Mouse (Mus musculus) right cerebral cortex, postnatal 14 days (tissue): ENCODE results near the gene Ror1.

Experiments used
- DNase-seq: peaks from one replicate; pipeline ENCODE4 v3.0.0; 2022

The Ror1 gene

GRCm38 (mm10) chr4:100166871-100167270, 71.3 kb downstream of the Ror1 start:
- no peak for DNase-seq

- no peak for DNase-seq
These were observed 74.1 kb downstream of the Ror1 start for GRCm38 (mm10) chr4:100169683-100170082.

GRCm38 (mm10) chr4:100170161-100170650, 74.6 kb downstream of the Ror1 start:
- no peak for DNase-seq

GRCm38 (mm10) chr4:100170743-100171142, 75.2 kb downstream of the Ror1 start:
- DNase-seq = no peak

- DNase-seq = no peak
These were observed 75.9 kb downstream of the Ror1 start for GRCm38 (mm10) chr4:100171483-100171898.

GRCm38 (mm10) chr4:100175594-100175993, 80.0 kb downstream of the Ror1 start:
- no peak for DNase-seq

GRCm38 (mm10) chr4:100178316-100178715, 82.7 kb downstream of the Ror1 start:
- DNase-seq = no peak

- DNase-seq = no peak
These were observed 86.1 kb downstream of the Ror1 start for GRCm38 (mm10) chr4:100181676-100182075.

- DNase-seq = no peak
These were observed 91.2 kb downstream of the Ror1 start for GRCm38 (mm10) chr4:100186781-100187180.

GRCm38 (mm10) chr4:100187563-100188200, 92.1 kb downstream of the Ror1 start:
- DNase-seq = no peak

- DNase-seq = no peak
These were observed 92.7 kb downstream of the Ror1 start for GRCm38 (mm10) chr4:100188201-100188699.

GRCm38 (mm10) chr4:100191483-100191882, 95.9 kb downstream of the Ror1 start:
- DNase-seq = no peak

- no peak for DNase-seq
These were observed 98.5 kb downstream of the Ror1 start for GRCm38 (mm10) chr4:100194136-100194535.

- no peak for DNase-seq
These were observed 100.7 kb downstream of the Ror1 start for GRCm38 (mm10) chr4:100196255-100196793.

GRCm38 (mm10) chr4:100198275-100198674, 102.7 kb downstream of the Ror1 start:
- no peak for DNase-seq

- DNase-seq = no peak
These were observed 105.7 kb downstream of the Ror1 start for GRCm38 (mm10) chr4:100201322-100201721.

GRCm38 (mm10) chr4:100203066-100203465, 107.5 kb downstream of the Ror1 start:
- DNase-seq = no peak

- no peak for DNase-seq
These were observed 108.1 kb downstream of the Ror1 start for GRCm38 (mm10) chr4:100203688-100204087.

GRCm38 (mm10) chr4:100204381-100204780, 108.8 kb downstream of the Ror1 start:
- no peak for DNase-seq

GRCm38 (mm10) chr4:100208081-100208480, 112.5 kb downstream of the Ror1 start:
- no peak for DNase-seq

- no peak for DNase-seq
These were observed 113.5 kb downstream of the Ror1 start for GRCm38 (mm10) chr4:100209106-100209505.

GRCm38 (mm10) chr4:100211331-100211730, 115.7 kb downstream of the Ror1 start:
- DNase-seq = no peak

- DNase-seq = peak; percentile 9
These were observed 119.0 kb downstream of the Ror1 start for GRCm38 (mm10) chr4:100214324-100215215.

GRCm38 (mm10) chr4:100216587-100216986, 121.0 kb downstream of the Ror1 start:
- DNase-seq = no peak
